Mouse (Mus musculus) brain, embryonic 14.5 days (tissue): ENCODE results near the gene Tmem178.

Source experiments
- CTCF ChIP-seq: fragments of 200-500 bp; IDR thresholded peaks from 2 replicates; pipeline ENCODE4 v1.5.1; 2012; ENCODE audit warnings: inconsistent platforms, mild to moderate bottlenecking, moderate library complexity, borderline replicate concordance; ENCODE audit not compliant: insufficient read depth, insufficient read length; ENCODE audit errors: extremely low read depth
- POLR2A ChIP-seq: fragments of 200-500 bp; IDR thresholded peaks from 2 replicates; pipeline ENCODE4 v1.6.1; 2012; ENCODE audit warnings: mild to moderate bottlenecking, inconsistent platforms, borderline replicate concordance; ENCODE audit not compliant: poor library complexity, insufficient read depth, insufficient read length, severe bottlenecking; ENCODE audit errors: extremely low read depth

GRCm38 (mm10) chr17:80901885-80902284 is 42.5 kb upstream of the Tmem178 start:
- TF ChIP-seq POLR2A, result no peak
- TF ChIP-seq CTCF, result no peak
